Mouse (Mus musculus): ENCODE results near the gene Rcc1.
"Not testable (repeated sequence)": the region's sequence is repeated elsewhere in the genome, so short reads cannot be mapped to it uniquely, and the experiment has no call there.

The Rcc1 gene

GRCm38 (mm10) chr4:132291624-132292335 lies 61.6 kb downstream of the Rcc1 start:
- no peak for DNase-seq (ENCODE audit: extremely low read depth, insufficient read length, low spot score)

GRCm38 (mm10) chr4:132291056-132291455 lies 62.3 kb downstream of the Rcc1 start:
- no peak for DNase-seq (ENCODE audit: extremely low read depth, insufficient read length, low spot score)

- not testable (repeated sequence) for DNase-seq (ENCODE audit: extremely low read depth, insufficient read length, low spot score)
Observed at GRCm38 (mm10) chr4:132288840-132289239, 64.6 kb downstream of the Rcc1 start.

All from 3134 (cell line).